Mouse (Mus musculus) ES-Bruce4 (cell line): ENCODE measurements around the gene P3h3.

Source experiments
- CTCF ChIP-seq: IDR thresholded peaks from one replicate; pipeline ENCODE4 v1.8.1; 2011; ENCODE audit warnings: low read depth, low read length
- POLR2A ChIP-seq: IDR thresholded peaks from one replicate; pipeline ENCODE4 v1.8.1; 2011; ENCODE audit warnings: low read length; ENCODE audit not compliant: insufficient read depth

- TF ChIP-seq CTCF (no peak), POLR2A (no peak)
Observed at GRCm38 (mm10) chr6:124850535-124850934, 7.0 kb downstream of the P3h3 start.
